Mouse (Mus musculus) heart, adult 2 months (tissue): Measurements from ENCODE around the gene Hist1h4i.

Experiments
- CTCF ChIP-seq: fragments of 200-600 bp; IDR thresholded peaks from 2 replicates; pipeline ENCODE4 v1.8.1; 2022; ENCODE audit warnings: antibody characterized with exemption, mild to moderate bottlenecking, moderate library complexity
- EP300 ChIP-seq: fragments of 200-500 bp; IDR thresholded peaks from 2 replicates; pipeline ENCODE4 v1.6.1; 2011; ENCODE audit warnings: low read depth, low read length, control low read depth; ENCODE audit not compliant: insufficient read depth
- POLR2A ChIP-seq: fragments of 200-500 bp; IDR thresholded peaks from 2 replicates; pipeline ENCODE4 v1.6.1; 2011; ENCODE audit warnings: mild to moderate bottlenecking, low read depth, low read length, control low read depth; ENCODE audit not compliant: insufficient read depth

- no peak for TF ChIP-seq CTCF
- no peak for TF ChIP-seq POLR2A
- TF ChIP-seq EP300, result no peak
Measured at GRCm38 (mm10) chr13:21999147-21999546, 42.0 kb downstream of the Hist1h4i start.
